Mouse (Mus musculus) hindbrain, embryonic 12.5 days (tissue): ENCODE measurements at regions not wholly inside any gene's neighbourhood (a gene's known extent, or its start where the extent isn't known, plus 50 kb on each side); places are given as distances from the start of the nearest gene placed in this dataset.

Experiments
- ATAC-seq: fragments of 200-750 bp; cut with Nextera tagmentation; 2 replicates; pipeline ENCODE4 v1.8.0; 2017; ENCODE audit warnings: moderate TSS enrichment; ENCODE audit not compliant: low FRiP score
- H3K27ac ChIP-seq: fragments of 300-500 bp; sonication (generic); 2 replicates; pipeline ENCODE4 v1.5.1; 2016; ENCODE audit warnings: mild to moderate bottlenecking
- H3K27me3 ChIP-seq: fragments of 300-500 bp; sonication (generic); 2 replicates; pipeline ENCODE4 v1.6.1; 2016; ENCODE audit warnings: mild to moderate bottlenecking
- H3K36me3 ChIP-seq: fragments of 300-500 bp; sonication (generic); 2 replicates; pipeline ENCODE4 v1.6.1; 2016; ENCODE audit warnings: mild to moderate bottlenecking
- H3K4me1 ChIP-seq: fragments of 300-500 bp; sonication (generic); 2 replicates; pipeline ENCODE4 v1.6.1; 2016
- H3K4me2 ChIP-seq: fragments of 300-500 bp; sonication (generic); replicated peaks from 2 replicates; pipeline ENCODE4 v1.6.1; 2016; ENCODE audit warnings: mild to moderate bottlenecking
- H3K4me3 ChIP-seq: fragments of 300-500 bp; sonication (generic); 2 replicates; pipeline ENCODE4 v1.5.1; 2016; ENCODE audit warnings: mild to moderate bottlenecking
- H3K9ac ChIP-seq: fragments of 300-500 bp; sonication (generic); 2 replicates; pipeline ENCODE4 v1.6.1; 2016; ENCODE audit warnings: mild to moderate bottlenecking, moderate library complexity
- H3K9me3 ChIP-seq: fragments of 300-500 bp; sonication (generic); replicated peaks from 2 replicates; pipeline ENCODE4 v1.6.1; 2016; ENCODE audit warnings: mild to moderate bottlenecking
- WGBS: fragments of 180-500 bp; shearing (Covaris S2); methylation state at CpG from one replicate; pipeline ENCODE4 v1.1.7; 2016; 5-methylcytosine and 5-hydroxymethylcytosine counted together

DNA sequence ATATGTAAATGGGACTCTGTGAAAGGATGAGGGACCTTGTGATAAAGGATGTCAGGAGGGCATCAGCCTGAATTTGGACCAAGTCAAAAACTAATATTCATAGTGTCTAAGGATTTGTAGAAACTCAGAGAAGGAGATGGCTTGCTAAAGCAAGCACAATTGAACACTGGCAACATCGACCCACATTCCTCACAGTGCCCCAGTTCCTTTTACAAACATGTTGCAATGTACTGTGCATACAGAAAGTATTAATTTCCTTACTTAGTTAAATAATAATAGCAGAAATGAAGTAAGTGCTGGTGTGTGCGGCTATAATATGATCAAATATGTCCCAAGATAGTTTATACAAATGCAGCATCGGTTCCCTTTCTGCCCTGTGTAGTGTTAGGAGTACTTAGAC is 841.3 kb upstream of the Lrrc6 start:
- H3K27me3 ChIP-seq, result no peaks in the 10 kb centered on the region
- H3K27ac ChIP-seq, result no peak overlapping the region
- no peak overlapping the region for H3K4me2 ChIP-seq
- no peak overlapping the region for H3K9ac ChIP-seq
- no peaks in the 10 kb centered on the region for H3K9me3 ChIP-seq
- ATAC-seq, result no peak
- WGBS, result 86% methylated on average over 3 of the region's 3 CpGs
- no peaks in the 10 kb centered on the region for H3K36me3 ChIP-seq
- no peaks in the 10 kb centered on the region for H3K4me1 ChIP-seq
- H3K4me3 ChIP-seq, result no peak overlapping the region

DNA sequence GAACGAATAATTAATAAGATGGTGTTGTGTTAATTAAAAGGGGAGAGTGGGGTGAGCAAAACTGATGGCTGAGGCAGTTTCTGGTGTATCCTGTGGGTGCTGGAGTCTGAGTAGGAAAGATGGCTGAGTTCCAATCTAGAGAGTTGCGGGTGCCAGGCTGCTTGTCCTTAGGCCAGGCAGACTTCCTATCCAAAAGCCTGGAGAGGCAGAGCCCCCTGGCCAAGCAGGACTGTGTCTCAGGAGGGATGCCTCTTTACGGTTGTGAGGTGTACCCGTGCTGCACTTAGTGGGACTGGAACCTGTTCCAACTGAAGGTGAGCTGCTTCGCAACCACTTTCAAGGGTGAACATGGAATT is 836.3 kb upstream of the Lrrc6 start:
- WGBS, result 90% methylated on average over 5 of the region's 5 CpGs

DNA sequence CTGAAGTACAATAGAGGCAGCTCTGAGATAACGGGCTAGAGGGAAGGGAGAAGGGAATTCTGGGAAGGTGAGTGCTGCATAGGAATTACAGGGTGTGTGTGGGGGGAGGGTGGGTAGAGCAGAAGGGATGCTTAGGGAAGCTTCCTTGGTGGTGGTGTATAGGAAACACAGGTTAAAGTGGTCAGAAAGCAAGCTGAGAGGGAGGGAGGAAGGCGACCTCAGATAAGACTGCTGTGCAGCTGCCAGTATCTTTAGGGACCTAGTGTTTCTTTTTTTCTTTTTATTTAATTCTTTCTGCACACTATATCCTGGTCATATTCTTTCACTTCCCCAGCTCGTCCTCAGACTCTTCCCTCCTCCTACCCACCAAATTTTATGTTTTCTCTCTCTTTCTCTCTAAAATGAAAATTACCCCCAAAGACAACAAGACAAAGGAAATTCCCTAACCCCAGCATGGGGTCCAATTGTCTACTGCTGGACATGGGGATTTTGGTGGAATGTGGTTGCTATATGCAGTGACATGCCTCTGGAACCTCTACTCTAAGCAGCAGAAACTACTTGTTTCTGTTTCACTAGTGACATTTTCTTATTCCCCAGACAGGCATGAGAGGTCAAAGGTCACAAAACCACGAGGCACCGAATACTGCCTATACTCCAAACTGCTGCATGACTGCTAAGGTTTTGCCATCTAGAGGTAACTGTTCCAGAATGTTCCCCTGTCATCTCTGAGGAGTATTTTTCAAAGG is 835.8 kb upstream of the Lrrc6 start:
- Histone ChIP-seq H3K27ac (no peak overlapping the region), H3K36me3 (no peaks in the 10 kb centered on the region), H3K4me2 (no peak overlapping the region), H3K9me3 (no peaks in the 10 kb centered on the region), H3K27me3 (no peaks in the 10 kb centered on the region), H3K9ac (no peak overlapping the region), H3K4me3 (no peak overlapping the region), H3K4me1 (no peaks in the 10 kb centered on the region)
- ATAC-seq, result no peak
- 54% methylated on average over 5 of the region's 5 CpGs for WGBS

More for the DNA sequence above, 836.3 kb upstream of the Lrrc6 start:
- no peaks in the 10 kb centered on the region for H3K27me3 ChIP-seq
- H3K9me3 ChIP-seq, result no peaks in the 10 kb centered on the region
- ATAC-seq, result no peak
- H3K27ac ChIP-seq, result no peak overlapping the region
- H3K4me3 ChIP-seq, result no peak overlapping the region
- no peaks in the 10 kb centered on the region for H3K36me3 ChIP-seq
- H3K4me2 ChIP-seq, result no peak overlapping the region
- H3K9ac ChIP-seq, result no peak overlapping the region
- H3K4me1 ChIP-seq, result no peaks in the 10 kb centered on the region

DNA sequence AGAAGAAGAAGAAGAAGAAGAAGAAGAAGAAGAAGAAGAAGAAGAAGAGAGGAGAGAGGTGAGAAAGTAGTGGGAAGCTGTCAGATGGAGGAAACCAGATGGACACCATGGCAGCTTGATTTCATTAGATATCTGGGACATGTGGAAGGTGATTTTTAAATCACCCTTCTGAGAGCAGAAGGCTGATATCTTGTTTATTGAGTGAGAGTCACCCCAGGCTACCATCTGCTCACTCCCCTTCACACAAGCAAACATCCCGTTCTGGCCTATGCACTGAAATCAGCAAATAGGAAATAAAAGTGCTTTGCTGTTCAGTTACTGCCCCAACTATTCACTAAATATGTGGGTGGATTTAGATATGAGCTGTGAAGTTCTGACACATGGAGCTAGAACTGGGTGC is 831.8 kb upstream of the Lrrc6 start:
- Histone ChIP-seq H3K9ac (no peak overlapping the region), H3K4me3 (no peak overlapping the region), H3K4me1 (no peaks in the 10 kb centered on the region), H3K36me3 (no peaks in the 10 kb centered on the region), H3K27me3 (no peaks in the 10 kb centered on the region), H3K9me3 (no peaks in the 10 kb centered on the region), H3K27ac (no peak overlapping the region), H3K4me2 (no peak overlapping the region)
- ATAC-seq, result no peak
- WGBS, result 96% methylated on average over 1 of the region's 1 CpGs

DNA sequence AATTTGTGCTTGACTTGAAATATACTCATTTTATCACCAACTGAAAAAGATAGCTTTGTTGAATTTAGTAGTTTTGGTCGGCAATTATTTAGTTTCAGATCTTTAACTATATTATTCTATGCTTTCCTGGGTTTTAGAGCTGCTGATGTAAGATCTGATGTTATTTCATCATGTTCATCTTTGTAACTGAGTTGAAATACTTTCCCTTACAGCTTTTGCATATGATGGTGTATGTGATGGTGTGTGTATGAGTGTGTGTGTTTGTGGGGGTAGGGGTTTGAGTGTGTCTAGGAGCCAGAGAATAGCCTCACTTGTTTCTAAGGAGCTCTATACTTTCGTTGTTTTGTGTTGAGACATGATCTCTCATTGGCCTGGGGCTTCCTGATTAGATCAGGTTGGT is 819.6 kb upstream of the Lrrc6 start:
- Histone ChIP-seq H3K27ac (no peak overlapping the region), H3K4me2 (no peak overlapping the region), H3K36me3 (no peaks in the 10 kb centered on the region), H3K9me3 (no peaks in the 10 kb centered on the region), H3K27me3 (no peaks in the 10 kb centered on the region), H3K4me1 (no peaks in the 10 kb centered on the region), H3K9ac (no peak overlapping the region), H3K4me3 (no peak overlapping the region)
- ATAC-seq, result no peak
- 85% methylated on average over 2 of the region's 2 CpGs for WGBS

DNA sequence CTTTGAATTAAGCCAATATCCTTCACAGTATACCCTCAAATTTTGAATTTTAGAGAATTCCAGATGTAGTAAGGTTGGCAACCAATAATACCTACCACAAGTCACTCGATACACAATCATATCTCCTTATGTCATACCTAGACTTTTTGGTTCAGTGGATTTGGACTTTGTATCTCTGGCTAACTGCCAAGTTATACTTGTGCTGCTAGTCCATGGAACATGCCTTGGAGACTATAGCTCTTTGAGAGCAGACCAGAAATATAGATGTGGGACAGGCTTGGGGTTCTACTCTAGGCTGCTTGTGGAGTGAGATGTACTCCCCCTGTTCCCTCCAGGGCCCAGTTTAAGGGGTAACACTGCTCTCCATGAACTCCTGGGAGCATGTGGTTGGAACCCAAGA is 814.5 kb upstream of the Lrrc6 start:
- ATAC-seq, result no peak
- Histone ChIP-seq H3K4me3 (no peak overlapping the region), H3K36me3 (no peaks in the 10 kb centered on the region), H3K27me3 (no peaks in the 10 kb centered on the region), H3K4me1 (no peaks in the 10 kb centered on the region), H3K9me3 (no peaks in the 10 kb centered on the region), H3K27ac (no peak overlapping the region), H3K4me2 (no peak overlapping the region), H3K9ac (no peak overlapping the region)
- WGBS, result 91% methylated on average over 1 of the region's 1 CpGs

DNA sequence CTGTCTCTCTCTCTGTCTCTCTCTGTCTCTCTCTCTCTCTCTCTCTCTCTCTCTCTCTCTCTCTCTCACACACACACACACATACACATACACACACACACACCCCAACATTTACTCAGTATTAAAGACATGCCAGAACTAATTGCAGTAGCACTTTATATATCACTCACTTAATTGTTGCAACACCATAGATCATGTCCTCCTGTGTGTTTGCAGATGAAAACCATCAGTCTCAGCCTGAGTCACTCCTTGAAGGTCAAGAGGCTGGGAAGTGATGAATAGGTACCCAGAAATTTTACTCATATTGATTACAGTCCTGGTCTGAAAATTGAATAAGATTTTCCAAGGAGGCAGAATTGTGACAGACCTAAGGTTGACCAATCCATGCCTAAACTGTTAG is 812.9 kb upstream of the Lrrc6 start:
- no peak for ATAC-seq
- no peak overlapping the region for H3K4me3 ChIP-seq
- no peak overlapping the region for H3K27ac ChIP-seq
- H3K4me1 ChIP-seq, result no peaks in the 10 kb centered on the region
- H3K9me3 ChIP-seq, result no peaks in the 10 kb centered on the region
- no peaks in the 10 kb centered on the region for H3K36me3 ChIP-seq
- no peaks in the 10 kb centered on the region for H3K27me3 ChIP-seq
- no peak overlapping the region for H3K4me2 ChIP-seq
- no peak overlapping the region for H3K9ac ChIP-seq

DNA sequence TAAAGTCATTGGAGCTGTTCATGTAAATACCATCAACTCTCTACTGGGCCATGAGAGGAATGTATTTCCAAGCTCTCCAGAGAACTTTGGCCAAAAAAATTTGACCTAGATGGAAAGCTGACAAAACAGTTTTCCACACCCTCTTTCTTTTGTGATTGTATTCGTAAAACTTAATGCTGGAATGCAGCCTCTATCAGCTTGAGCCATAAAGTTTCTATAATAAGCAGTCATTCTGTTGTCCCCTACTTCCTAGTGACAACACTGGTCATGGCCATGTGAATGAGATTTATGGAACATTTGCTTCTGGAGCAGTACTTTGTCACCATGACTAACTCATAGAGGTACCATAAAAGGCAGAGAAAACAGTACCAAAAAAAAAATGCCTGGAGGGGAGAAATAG is 805.0 kb upstream of the Lrrc6 start:
- no peak for ATAC-seq
- Histone ChIP-seq H3K4me1 (no peaks in the 10 kb centered on the region), H3K9ac (no peak overlapping the region), H3K27ac (no peak overlapping the region), H3K4me2 (no peak overlapping the region), H3K9me3 (no peaks in the 10 kb centered on the region), H3K27me3 (no peaks in the 10 kb centered on the region), H3K36me3 (no peaks in the 10 kb centered on the region), H3K4me3 (no peak overlapping the region)
- WGBS, result 82% methylated on average over 1 of the region's 1 CpGs

DNA sequence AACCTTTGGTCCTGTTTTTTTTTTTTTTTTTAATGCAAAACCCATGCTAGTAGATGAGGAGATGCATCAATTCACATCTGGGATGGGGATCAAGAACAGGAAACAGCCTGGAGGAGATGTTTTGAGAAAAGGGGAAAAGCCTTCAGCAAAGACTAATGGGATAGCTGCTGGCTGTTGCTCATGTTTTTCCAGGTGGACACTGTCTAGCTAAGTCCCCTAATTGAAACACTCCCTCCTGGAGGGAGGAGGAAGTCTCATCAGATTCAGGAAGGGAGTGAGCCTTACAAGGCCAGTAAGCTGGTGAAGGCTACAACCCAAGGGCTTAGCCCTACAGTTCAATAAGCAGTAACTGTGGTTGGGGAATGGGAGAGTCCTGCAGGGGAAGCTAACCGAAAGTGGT is 803.1 kb upstream of the Lrrc6 start:
- Histone ChIP-seq H3K27me3 (no peaks in the 10 kb centered on the region), H3K9me3 (no peaks in the 10 kb centered on the region), H3K4me2 (no peak overlapping the region), H3K4me3 (no peak overlapping the region), H3K36me3 (no peaks in the 10 kb centered on the region), H3K9ac (no peak overlapping the region), H3K27ac (no peak overlapping the region), H3K4me1 (no peaks in the 10 kb centered on the region)
- no peak for ATAC-seq
- 73% methylated on average over 1 of the region's 1 CpGs for WGBS

DNA sequence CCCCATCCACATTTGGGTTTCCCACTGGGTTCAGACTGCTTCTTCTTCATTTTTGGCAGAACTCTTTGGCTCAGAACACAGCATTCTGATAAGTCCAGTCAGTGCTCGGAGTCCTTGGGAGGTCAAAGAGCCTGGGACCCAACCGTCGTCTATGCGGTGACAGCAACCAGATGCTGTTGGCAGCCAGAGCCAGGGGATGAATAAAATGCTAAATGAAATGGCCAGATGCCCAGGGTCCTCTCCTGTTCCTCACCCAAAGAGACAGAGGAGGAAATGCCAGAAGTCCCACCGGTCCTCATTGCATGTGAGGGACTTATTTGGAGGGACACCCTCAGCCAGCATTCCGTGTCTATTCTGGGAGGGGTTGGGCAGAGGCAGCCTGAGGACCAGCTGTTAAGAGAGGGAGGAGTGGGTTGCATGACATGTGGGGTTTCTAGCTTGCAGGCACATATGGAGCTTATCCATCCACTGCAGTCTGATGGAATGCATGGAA is 801.2 kb upstream of the Lrrc6 start:
- Histone ChIP-seq H3K4me1 (no peaks in the 10 kb centered on the region), H3K9me3 (no peaks in the 10 kb centered on the region), H3K4me3 (no peak overlapping the region), H3K27me3 (no peaks in the 10 kb centered on the region), H3K27ac (no peak overlapping the region), H3K9ac (no peak overlapping the region), H3K36me3 (no peaks in the 10 kb centered on the region), H3K4me2 (no peak overlapping the region)
- no peak for ATAC-seq
- 83% methylated on average over 6 of the region's 6 CpGs for WGBS

DNA sequence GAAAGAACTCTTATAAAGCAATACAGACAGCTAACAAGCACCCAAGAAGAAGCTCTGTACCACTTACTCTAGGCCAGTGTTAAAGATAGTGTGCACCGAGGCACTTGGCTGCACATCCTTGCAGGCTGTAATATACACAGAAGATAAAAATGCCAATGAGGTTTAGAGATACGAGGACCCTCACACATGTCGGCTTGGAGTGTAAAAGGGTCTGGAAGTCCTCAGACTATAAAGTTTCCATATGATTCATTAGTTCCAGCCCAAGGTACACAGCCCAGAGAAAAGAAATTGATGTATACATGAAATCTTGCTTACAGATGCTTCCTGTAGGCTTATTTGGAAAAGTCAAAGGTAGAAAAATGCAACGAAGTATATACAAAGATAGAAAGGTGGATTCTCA is 800.3 kb upstream of the Lrrc6 start:
- no peak overlapping the region for H3K27ac ChIP-seq
- ATAC-seq, result no peak
- no peak overlapping the region for H3K9ac ChIP-seq
- H3K36me3 ChIP-seq, result no peaks in the 10 kb centered on the region
- no peaks in the 10 kb centered on the region for H3K9me3 ChIP-seq
- H3K4me1 ChIP-seq, result no peaks in the 10 kb centered on the region
- H3K27me3 ChIP-seq, result no peaks in the 10 kb centered on the region
- WGBS, result 87% methylated on average over 4 of the region's 4 CpGs
- H3K4me2 ChIP-seq, result no peak overlapping the region
- H3K4me3 ChIP-seq, result no peak overlapping the region

DNA sequence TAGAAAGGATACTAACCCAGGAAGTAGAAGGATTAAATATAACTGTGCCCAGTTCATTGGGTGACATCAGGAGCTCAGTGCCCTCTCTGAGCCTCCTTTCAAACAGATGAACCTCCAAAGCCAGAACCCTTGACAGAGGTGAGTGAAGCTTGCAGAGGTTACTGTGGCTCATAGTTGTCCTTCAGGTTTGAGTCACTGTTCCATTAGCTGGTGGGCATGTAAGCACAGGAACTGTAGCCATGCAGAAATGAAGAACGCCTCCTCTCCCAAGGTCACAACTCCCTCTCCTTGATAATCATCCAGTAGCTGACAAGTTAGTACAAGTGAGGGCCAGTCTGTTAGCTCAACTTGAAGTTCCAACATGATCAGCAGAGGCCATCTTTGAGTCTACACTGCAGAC is 794.1 kb upstream of the Lrrc6 start:
- no peaks in the 10 kb centered on the region for H3K9me3 ChIP-seq
- no peak overlapping the region for H3K27ac ChIP-seq
- no peak overlapping the region for H3K9ac ChIP-seq
- H3K4me1 ChIP-seq, result no peaks in the 10 kb centered on the region
- no peak overlapping the region for H3K4me3 ChIP-seq
- no peak overlapping the region for H3K4me2 ChIP-seq
- WGBS, result 100% methylated on average over 1 of the region's 1 CpGs
- H3K36me3 ChIP-seq, result no peaks in the 10 kb centered on the region
- no peaks in the 10 kb centered on the region for H3K27me3 ChIP-seq
- no peak for ATAC-seq

DNA sequence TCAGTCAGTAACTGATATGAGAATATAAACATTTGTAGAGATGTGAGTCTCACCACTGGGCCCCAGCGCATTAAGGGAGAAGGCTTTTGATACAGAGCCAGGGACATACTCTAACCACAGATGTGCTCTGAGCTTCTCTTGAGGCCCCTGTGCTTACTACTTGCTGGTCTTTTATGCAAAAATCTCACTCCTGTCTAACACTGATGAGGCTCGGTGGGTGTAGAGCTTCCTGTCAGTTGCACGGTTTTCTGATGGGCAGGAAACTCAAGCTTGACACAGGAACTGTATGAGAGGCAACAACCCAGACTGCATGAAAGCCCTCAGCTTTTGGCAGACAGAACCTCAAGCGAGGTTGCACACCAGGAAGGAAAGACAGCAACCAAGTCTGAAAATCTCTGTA is 789.0 kb upstream of the Lrrc6 start:
- Histone ChIP-seq H3K4me3 (no peak overlapping the region), H3K9me3 (no peaks in the 10 kb centered on the region), H3K4me2 (no peak overlapping the region), H3K27ac (no peak overlapping the region), H3K9ac (no peak overlapping the region), H3K27me3 (no peaks in the 10 kb centered on the region), H3K36me3 (no peaks in the 10 kb centered on the region), H3K4me1 (peaks cover 3% of the 10 kb centered on the region; the same call in 1 of the 2 replicates)
- no peak for ATAC-seq
- 73% methylated on average over 4 of the region's 4 CpGs for WGBS
